Mouse (Mus musculus): Measurements from ENCODE around the gene Timeless.
"Not testable (repeated sequence)": the region's sequence is repeated elsewhere in the genome, so short reads cannot be mapped to it uniquely, and the experiment has no call there.

The Timeless gene

GRCm38 (mm10) chr10:128255925-128256324 lies 24.1 kb downstream of the Timeless start:
- no peak for DNase-seq (ENCODE audit: low spot score in 2 of 2)

- DNase-seq (ENCODE audit: low spot score in 2 of 2), result no peak
Measured at GRCm38 (mm10) chr10:128256328-128256727, 24.5 kb downstream of the Timeless start.

DNA sequence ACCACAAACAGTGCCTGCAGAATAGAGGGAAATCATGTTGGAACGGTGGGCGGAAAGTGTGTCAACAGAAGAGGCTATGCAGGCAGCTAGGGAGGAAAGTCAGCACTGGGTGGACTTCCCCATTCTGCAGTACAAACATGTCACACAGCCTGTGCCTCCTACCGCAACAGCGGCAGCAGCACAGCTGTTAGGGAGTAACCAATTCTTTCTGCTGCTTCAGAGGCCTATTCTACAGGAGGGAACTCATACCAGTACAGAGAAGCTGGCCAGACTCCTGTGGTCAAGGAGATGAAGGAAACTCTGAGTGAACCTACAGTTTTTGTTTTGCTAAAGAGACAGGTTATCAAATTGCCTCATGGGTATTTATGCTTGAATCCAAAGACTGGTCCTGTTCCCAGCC lies 27.1 kb downstream of the Timeless start:
- no peak for DNase-seq (ENCODE audit: low spot score in 2 of 2)

GRCm38 (mm10) chr10:128259946-128260345 lies 28.1 kb downstream of the Timeless start:
- DNase-seq (ENCODE audit: low spot score in 2 of 2), result no peak

DNA sequence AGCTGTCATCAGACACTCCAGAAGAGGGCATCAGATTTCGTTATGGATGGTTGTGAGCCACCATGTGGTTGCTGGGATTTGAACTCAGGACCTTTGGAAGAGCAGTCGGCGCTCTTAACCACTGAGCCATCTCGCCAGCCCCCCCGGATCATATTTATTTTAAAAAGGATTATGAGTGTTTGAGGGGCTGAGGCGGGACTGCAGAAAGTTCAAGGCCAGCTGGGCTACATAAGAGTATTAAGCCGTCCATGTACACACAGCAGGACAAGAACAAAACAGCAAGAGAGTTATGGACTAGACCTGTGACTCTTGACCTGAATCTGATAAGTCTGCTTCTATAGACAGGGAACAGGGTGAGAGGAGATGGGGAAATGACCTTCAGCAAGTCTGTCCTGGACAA lies 28.5 kb downstream of the Timeless start:
- DNase-seq (ENCODE audit: low spot score in 2 of 2), result not testable (repeated sequence)

DNA sequence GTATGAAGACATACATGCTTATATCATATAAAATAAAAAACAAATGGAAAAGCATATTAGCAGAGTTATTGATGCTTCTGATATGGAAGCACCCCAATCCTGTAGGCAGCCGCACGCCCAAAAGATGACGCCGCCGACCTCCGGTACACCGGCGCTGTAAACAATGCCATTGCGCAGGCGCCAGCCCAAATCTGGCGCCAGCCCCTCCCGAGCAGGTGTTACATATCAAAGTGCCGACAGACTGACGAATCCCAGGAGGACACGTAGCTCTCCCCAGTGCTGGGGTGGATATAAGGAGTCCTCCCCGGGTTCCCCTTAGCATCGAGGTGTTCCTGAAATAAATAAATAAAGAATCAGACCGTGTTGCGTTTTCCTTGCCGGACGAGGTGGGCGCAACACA lies 30.4 kb downstream of the Timeless start:
- no peak for DNase-seq (ENCODE audit: low spot score in 2 of 2)

DNA sequence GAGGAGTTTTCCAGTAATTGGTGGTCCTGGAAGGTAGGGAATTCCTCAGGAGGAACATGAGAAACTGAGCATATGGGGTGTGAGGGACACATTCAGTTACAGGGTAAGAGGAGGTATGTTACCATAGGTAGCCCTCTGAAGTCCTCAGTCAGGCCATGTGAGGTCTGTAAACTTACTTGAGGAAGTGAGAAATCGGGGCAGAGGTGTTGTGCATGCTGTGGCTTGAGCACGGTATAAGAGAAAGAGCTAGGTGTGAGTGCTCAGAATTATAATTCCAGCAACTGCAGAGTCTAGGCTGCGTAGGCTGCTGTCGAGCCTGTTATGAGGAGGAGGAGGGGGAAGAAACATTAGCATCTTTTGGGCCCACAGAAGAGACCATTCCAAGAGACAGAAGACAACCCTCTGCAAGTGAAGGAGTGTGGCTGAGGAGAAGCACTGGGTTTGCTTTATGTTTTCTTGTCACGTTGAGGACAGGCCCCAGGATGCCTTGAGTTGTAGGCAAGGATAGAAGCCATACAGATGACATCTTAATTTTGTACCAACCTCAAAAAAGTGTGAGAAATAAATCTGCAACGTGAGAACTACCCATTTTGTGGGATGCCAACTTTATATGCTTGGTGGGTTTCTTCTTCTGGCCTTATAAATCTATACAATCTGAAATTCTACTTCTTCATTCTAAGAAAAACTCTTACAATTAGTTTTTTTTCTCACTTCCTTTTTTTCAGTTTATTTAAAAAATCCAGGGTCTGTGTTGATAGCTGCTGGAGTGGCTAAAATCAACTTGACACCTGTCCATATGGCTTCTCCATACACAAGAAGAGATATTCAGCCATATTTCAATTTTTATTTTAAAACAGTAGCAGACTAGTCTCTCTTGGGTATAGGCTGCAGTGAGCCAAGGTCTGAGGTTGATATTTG lies 31.8 kb downstream of the Timeless start:
- peak in 1 of 2 experiments; percentile 19 for DNase-seq (ENCODE audit: low spot score in 2 of 2)

DNA sequence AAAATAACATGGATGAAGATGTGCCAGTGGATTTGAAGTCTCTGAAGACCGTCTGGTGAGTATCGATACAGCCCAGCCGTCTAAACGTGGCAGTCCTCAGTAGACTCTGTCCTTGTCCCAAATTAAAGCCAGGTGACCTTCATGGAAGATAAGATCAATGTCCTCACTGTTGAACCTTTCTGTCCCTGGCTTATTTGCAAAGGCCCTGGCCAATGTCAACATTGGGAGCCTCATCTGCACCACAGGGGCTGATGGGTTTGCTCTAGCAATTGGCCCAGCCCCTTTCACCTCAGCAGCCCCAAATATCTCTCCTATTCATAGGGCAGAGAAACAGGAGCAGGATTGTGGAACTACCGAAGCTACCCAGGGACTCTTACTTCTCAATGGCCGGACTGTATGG lies 36.5 kb downstream of the Timeless start, which contains the start of gene Apof:
TSS of gene Apof (plus strand) at position 301 of the 400 bp plus-strand sequence.
- DNase-seq (ENCODE audit: low spot score in 2 of 2), result no peak

DNA sequence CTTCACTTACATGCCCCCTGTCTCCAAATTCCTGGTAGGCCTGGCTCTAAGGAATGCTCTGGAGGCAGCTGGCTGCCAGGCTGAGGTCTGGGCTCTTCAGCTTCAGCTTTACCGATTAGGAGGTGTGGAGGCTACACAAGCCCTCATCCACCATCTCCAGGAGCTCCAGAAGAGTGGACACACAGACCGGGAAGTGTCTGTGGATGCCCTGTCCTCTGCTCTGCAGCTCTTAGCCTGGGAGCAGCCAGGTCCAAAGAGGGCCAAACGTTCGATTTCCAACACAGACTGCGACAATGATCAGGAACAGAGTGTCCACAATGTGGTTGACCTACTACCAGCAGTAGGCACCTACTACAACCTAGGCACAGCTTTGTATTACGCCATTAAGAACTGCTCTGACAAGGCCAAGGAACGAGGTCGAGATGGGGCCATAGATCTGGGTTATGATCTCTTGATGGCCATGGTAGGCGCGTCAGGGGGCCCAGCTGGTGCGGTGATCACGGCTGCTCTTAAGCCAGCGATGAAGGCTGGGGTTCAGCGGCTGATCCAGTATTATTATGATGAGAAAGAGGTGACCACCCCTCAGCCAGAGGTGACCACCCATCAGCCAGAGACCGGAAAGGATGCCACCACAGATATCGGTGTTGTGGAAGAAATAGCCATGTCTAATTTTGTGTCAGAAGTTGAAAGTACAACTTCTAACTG lies 37.5 kb downstream of the Timeless start:
- DNase-seq (ENCODE audit: low spot score in 2 of 2), result no peak

DNA sequence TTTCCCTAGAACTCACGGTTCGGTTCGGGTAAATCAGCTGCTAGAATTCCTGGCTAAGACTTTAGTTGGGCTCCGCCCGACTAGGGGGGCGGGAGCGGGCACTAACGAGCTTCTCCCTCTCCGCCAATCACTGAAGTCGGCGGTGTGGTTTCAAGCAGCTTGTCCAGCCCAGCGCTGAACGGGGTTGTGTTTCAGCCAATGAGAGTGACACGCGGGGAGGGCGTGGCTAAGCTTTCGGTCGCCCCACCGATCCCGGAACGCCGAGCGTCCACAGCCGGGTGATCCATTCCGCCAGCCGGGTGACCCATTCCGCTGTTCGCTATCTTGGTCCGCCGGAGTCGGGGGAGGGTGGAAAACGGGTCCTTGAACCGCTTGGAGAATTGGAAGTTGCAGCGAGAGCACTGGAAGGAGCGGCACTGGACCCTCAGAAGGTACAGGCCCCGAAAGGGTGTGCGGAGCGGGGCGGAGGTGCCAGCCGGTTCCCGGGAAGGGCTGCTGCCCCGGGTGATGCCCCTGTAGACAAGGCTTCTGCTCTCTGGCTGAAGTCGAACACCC lies 38.5 kb downstream of the Timeless start, which contains the start of gene Stat2:
TSS of gene Stat2 (plus strand) at position 273 of the 555 bp plus-strand sequence.
- peak; percentile 97 to 98 for DNase-seq (ENCODE audit: low spot score in 2 of 2)

DNA sequence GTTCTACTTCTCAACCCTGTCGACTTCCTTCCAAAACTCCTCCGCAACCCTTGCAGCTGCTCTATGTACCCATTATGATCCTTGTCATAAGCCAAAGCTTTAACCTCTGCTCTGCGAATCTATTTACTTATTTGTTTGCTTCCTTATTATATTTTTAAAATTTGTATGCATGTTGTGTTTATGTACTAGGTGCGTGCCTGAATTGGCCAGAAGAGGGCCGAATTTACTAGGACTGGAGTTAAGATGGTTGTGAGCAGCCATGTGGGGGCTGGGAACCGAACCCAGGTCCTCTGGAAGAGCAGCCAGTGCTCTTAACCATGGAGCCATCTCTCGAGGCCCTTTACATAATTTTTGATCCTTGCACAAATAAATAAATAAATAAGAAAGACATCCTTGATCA lies 39.0 kb downstream of the Timeless start:
- DNase-seq (ENCODE audit: low spot score in 2 of 2), result no peak

- no peak for DNase-seq (ENCODE audit: low spot score in 2 of 2)
Measured at GRCm38 (mm10) chr10:128271883-128272282, 40.0 kb downstream of the Timeless start.

DNA sequence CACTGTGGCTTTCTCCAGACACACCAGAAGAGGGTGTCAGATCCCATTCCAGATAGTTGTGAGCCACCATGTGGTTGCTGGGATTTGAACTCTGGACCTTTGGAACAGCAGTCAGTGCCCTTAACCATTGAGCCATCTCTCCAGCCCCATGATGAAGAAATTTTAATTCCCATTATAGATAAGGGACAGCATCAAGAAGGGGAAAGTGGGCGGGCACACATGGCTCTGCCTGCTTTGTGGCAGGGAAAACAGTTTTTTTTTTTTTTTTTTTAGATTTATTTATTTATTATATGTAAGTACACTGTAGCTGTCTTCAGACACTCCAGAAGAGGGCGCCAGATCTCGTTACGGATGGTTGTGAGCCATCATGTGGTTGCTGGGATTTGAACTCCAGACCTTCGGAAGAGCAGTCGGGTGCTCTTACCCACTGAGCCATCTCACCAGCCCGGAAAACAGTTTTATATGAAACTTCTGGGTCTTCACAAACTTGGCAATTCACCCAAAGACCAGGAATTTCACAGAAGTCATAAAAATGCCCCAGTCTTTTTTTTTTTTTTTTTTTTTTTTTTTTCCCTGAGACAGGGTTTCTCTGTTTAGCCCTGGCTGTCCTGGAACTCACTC lies 41.1 kb downstream of the Timeless start:
- not testable (repeated sequence) for DNase-seq (ENCODE audit: low spot score in 2 of 2)

DNA sequence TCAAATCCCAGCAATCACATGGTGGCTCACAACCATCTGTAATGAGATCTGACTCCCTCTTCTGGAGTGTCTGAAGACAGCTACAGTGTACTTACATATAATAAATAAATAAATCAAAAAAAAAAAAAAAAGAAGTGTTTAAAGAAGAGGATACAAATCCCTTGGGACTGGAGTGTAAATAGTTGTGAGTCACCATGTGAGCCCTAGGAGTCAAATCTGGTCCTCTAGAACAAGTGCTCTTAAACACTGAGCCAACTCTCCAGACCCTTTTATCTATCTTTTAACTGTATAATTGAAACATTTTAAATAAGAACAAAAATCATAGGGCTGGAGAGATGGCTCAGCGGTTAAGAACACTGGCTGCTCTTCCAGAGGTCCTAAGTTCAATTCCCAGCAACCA lies 43.5 kb downstream of the Timeless start:
- DNase-seq (ENCODE audit: low spot score in 2 of 2), result not testable (repeated sequence)

DNA sequence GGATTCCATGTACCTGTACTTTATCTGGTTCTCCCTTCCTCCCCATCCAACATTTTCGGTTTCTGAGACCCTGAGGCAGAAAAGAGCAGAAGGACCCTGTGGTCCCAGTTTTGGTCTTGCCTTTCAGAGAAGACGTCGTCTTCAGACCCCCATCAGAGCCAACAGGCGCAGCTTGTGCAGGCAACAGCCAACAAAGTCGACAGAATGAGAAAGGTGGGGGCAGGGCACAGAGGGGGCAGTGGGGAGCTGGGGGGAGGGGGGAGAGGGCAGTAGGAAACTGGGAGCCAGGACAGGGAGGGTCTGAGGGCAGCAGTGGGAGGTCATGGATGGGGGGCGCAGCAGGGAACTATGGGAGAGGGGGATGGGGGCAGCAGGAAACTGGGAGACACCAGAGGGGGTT lies 46.3 kb downstream of the Timeless start:
- no peak for DNase-seq (ENCODE audit: low spot score in 2 of 2)

DNA sequence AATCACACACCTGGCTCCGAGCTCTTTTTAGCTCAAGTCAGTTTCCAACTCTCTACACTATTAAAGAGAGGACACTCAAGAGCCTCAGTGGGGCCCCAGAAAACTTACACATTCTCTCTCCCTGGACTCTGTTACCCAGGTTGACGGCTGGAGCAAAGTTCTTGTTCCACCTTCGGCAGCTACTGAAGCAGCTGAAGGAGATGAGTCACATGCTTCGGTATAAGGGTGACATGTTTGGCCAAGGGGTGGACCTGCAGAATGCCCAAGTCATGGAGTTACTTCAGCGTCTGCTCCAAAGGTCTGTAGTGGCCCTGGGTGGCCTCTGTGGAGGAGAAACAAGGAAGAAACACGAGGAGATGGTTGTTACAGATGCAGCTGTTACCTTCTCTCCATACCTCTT lies 49.1 kb downstream of the Timeless start:
- no peak for DNase-seq (ENCODE audit: low spot score in 2 of 2)

- no peak for DNase-seq (ENCODE audit: low spot score in 2 of 2)
Measured at GRCm38 (mm10) chr10:128281682-128282081, 49.8 kb downstream of the Timeless start.

GRCm38 (mm10) chr10:128282886-128283450 lies 51.1 kb downstream of the Timeless start:
- DNase-seq (ENCODE audit: low spot score in 2 of 2), result no peak

- peak; percentile 30 to 38 for DNase-seq (ENCODE audit: low spot score in 2 of 2)
Measured at GRCm38 (mm10) chr10:128283604-128284579, 52.0 kb downstream of the Timeless start.

DNA sequence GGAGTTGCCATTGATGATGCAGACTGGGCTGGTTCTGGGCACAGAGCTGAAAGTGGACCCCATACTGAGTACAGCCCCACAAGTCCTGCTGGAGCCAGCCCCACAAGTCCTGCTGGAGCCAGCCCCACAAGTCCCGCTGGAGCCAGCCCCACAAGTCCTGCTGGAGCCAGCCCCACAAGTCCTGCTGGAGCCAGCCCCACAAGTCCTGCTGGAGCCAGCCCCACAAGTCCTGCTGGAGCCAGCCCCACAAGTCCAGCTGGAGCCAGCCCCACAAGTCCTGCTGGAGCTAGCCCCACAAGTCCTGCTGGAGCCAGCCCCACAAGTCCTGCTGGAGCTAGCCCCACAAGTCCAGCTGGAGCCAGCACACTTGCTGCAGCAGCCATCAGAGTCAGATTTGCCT lies 58.7 kb downstream of the Timeless start:
- not testable (repeated sequence) for DNase-seq (ENCODE audit: low spot score in 2 of 2)

All from right cerebral cortex, postnatal 36 days (tissue).